Mouse (Mus musculus): ENCODE results near the gene Cdkal1. TPM values are rescaled to one million over a fixed set of nuclear protein-coding genes. Genes with fewer than 3 reads are reported as not detected.

The Cdkal1 gene
- polyA plus RNA-seq, 1 experiment: 4.4 TPM

- Histone ChIP-seq H3K36me3 (ENCODE audit: control insufficient read depth, insufficient read depth, low read length) (no peaks in the 10 kb centered on the region), H3K27me3 (replicated peaks; ENCODE audit: control insufficient read depth, insufficient read depth, low read length) (no peaks in the 10 kb centered on the region), H3K27ac (ENCODE audit: insufficient read depth, low read depth, low read length) (no peak overlapping the region), H3K4me1 (ENCODE audit: control insufficient read depth, insufficient read depth, low read length) (peaks cover 14% of the 10 kb centered on the region), H3K4me3 (ENCODE audit: insufficient read depth, low read depth, low read length) (no peak overlapping the region)
- peak; percentile 68 for DNase-seq
- WGBS: 37% methylated on average over 2 of the region's 2 CpGs
- TF ChIP-seq CTCF (conservative IDR thresholded peaks at IDR 0.05; ENCODE audit: insufficient read depth, insufficient read length, low read depth, low read length) (no peak), POLR2A (IDR thresholded peaks at IDR 0.05; ENCODE audit: low read depth, low read length) (no peak)
These were observed 255.8 kb downstream of the Cdkal1 start for GRCm38 (mm10) chr13:29599646-29600045.

GRCm38 (mm10) chr13:29596735-29597134, 258.7 kb downstream of the Cdkal1 start:
- Histone ChIP-seq H3K4me3 (ENCODE audit: insufficient read depth, low read depth, low read length) (no peak overlapping the region), H3K27ac (ENCODE audit: insufficient read depth, low read depth, low read length) (no peak overlapping the region), H3K4me1 (ENCODE audit: control insufficient read depth, insufficient read depth, low read length) (peaks cover 14% of the 10 kb centered on the region), H3K36me3 (ENCODE audit: control insufficient read depth, insufficient read depth, low read length) (no peaks in the 10 kb centered on the region), H3K27me3 (replicated peaks; ENCODE audit: control insufficient read depth, insufficient read depth, low read length) (no peaks in the 10 kb centered on the region)
- TF ChIP-seq CTCF (conservative IDR thresholded peaks at IDR 0.05; ENCODE audit: insufficient read depth, insufficient read length, low read depth, low read length) (no peak), POLR2A (IDR thresholded peaks at IDR 0.05; ENCODE audit: low read depth, low read length) (no peak)
- 60% methylated on average over 3 of the region's 3 CpGs for WGBS
- DNase-seq: no peak

- H3K4me3 ChIP-seq (ENCODE audit: insufficient read depth, low read depth, low read length): no peak overlapping the region
- WGBS: 98% methylated on average over 3 of the region's 3 CpGs
- no peak for DNase-seq
- no peaks in the 10 kb centered on the region for H3K4me1 ChIP-seq (ENCODE audit: control insufficient read depth, insufficient read depth, low read length)
- no peaks in the 10 kb centered on the region for H3K27me3 ChIP-seq (replicated peaks; ENCODE audit: control insufficient read depth, insufficient read depth, low read length)
- H3K27ac ChIP-seq (ENCODE audit: insufficient read depth, low read depth, low read length): no peak overlapping the region
- no peaks in the 10 kb centered on the region for H3K36me3 ChIP-seq (ENCODE audit: control insufficient read depth, insufficient read depth, low read length)
- TF ChIP-seq POLR2A (IDR thresholded peaks at IDR 0.05; ENCODE audit: low read depth, low read length) (no peak), CTCF (conservative IDR thresholded peaks at IDR 0.05; ENCODE audit: insufficient read depth, insufficient read length, low read depth, low read length) (no peak)
These were observed 262.4 kb downstream of the Cdkal1 start for GRCm38 (mm10) chr13:29593096-29593495.

GRCm38 (mm10) chr13:29590685-29591084, 264.8 kb downstream of the Cdkal1 start:
- DNase-seq: no peak
- Histone ChIP-seq H3K4me1 (ENCODE audit: control insufficient read depth, insufficient read depth, low read length) (no peaks in the 10 kb centered on the region), H3K27ac (ENCODE audit: insufficient read depth, low read depth, low read length) (no peak overlapping the region), H3K27me3 (replicated peaks; ENCODE audit: control insufficient read depth, insufficient read depth, low read length) (no peaks in the 10 kb centered on the region), H3K36me3 (ENCODE audit: control insufficient read depth, insufficient read depth, low read length) (no peaks in the 10 kb centered on the region), H3K4me3 (ENCODE audit: insufficient read depth, low read depth, low read length) (no peak overlapping the region)
- 89% methylated on average over 5 of the region's 5 CpGs for WGBS
- TF ChIP-seq POLR2A (IDR thresholded peaks at IDR 0.05; ENCODE audit: low read depth, low read length) (no peak), CTCF (conservative IDR thresholded peaks at IDR 0.05; ENCODE audit: insufficient read depth, insufficient read length, low read depth, low read length) (no peak)

DNA sequence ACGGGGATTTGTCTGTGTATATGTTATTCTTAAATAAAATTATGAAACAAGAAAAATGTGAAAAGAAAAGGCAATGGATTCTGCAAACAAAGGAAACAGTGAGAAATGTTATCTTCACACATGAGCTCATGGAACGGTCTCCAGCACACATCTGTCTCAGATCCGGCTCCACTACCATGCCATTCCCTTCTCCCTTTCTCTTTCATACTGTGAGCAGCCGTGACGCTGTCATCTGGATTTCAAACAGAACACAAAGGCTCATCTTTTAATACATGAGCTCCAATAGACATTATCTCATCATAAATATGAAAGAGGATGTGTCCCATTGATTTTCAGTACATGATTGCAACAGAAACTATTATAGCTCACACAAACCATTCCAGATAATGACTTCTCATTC, 265.3 kb downstream of the Cdkal1 start:
- no peak for DNase-seq
- no peak for TF ChIP-seq CTCF (conservative IDR thresholded peaks at IDR 0.05; ENCODE audit: insufficient read depth, insufficient read length, low read depth, low read length)
- no peak for TF ChIP-seq POLR2A (IDR thresholded peaks at IDR 0.05; ENCODE audit: low read depth, low read length)
- H3K27ac ChIP-seq (ENCODE audit: insufficient read depth, low read depth, low read length): no peak overlapping the region
- no peak overlapping the region for H3K4me3 ChIP-seq (ENCODE audit: insufficient read depth, low read depth, low read length)
- H3K4me1 ChIP-seq (ENCODE audit: control insufficient read depth, insufficient read depth, low read length): no peaks in the 10 kb centered on the region
- H3K36me3 ChIP-seq (ENCODE audit: control insufficient read depth, insufficient read depth, low read length): no peaks in the 10 kb centered on the region
- 96% methylated on average over 5 of the region's 5 CpGs for WGBS
- no peaks in the 10 kb centered on the region for H3K27me3 ChIP-seq (replicated peaks; ENCODE audit: control insufficient read depth, insufficient read depth, low read length)

GRCm38 (mm10) chr13:29588693-29589092, 266.8 kb downstream of the Cdkal1 start:
- 96% methylated on average over 4 of the region's 4 CpGs for WGBS
- no peaks in the 10 kb centered on the region for H3K4me1 ChIP-seq (ENCODE audit: control insufficient read depth, insufficient read depth, low read length)
- TF ChIP-seq POLR2A (IDR thresholded peaks at IDR 0.05; ENCODE audit: low read depth, low read length): no peak
- no peak for TF ChIP-seq CTCF (conservative IDR thresholded peaks at IDR 0.05; ENCODE audit: insufficient read depth, insufficient read length, low read depth, low read length)
- no peak for DNase-seq
- H3K36me3 ChIP-seq (ENCODE audit: control insufficient read depth, insufficient read depth, low read length): no peaks in the 10 kb centered on the region
- H3K4me3 ChIP-seq (ENCODE audit: insufficient read depth, low read depth, low read length): no peak overlapping the region
- H3K27ac ChIP-seq (ENCODE audit: insufficient read depth, low read depth, low read length): no peak overlapping the region
- H3K27me3 ChIP-seq (replicated peaks; ENCODE audit: control insufficient read depth, insufficient read depth, low read length): no peaks in the 10 kb centered on the region

DNA sequence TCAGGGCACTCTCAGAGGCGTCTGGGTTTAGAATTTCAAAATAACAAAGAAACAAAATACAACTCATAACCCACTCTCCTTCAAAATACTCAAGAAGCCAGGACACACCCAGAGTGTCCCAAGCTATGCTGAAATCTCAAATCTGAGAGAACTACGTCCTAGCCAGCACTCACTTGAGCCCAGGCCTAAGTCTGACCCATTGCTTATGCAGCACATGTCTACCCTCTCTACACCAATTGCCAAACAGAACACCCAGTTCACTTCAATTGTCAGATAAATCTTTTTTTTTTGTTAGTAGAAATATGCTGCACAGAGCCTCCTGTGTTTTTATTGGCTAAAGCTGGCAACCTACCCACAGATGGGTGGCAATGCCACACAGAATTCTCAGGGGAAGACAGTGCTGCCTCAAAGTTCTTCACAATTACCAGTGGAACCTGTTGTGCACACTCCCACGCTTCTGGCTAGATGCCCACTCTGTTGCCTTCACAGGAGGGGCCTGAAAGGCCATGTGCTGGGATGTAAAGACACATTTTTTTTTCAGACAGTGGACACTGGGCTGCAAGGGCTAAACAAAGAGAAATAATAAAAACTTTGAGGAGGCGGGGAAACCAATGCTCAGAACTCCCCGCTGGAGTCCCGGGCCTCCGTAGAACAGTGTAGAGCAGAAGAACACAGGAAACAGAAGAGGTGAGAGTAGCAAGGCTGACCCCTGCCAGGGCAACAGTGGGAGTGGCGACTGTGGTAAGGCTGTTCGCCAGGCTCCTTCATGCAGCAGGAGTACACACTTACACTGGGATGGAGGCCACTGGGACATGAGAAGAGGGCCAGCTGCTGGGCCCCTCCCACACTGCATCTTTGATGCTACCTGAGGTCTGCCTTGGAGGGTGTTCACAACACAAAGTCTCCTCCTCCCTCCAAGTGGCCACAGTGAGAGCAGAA, 273.4 kb downstream of the Cdkal1 start:
- Histone ChIP-seq H3K27me3 (replicated peaks; ENCODE audit: control insufficient read depth, insufficient read depth, low read length) (no peaks in the 10 kb centered on the region), H3K27ac (ENCODE audit: insufficient read depth, low read depth, low read length) (no peak overlapping the region), H3K4me3 (ENCODE audit: insufficient read depth, low read depth, low read length) (no peak overlapping the region), H3K4me1 (ENCODE audit: control insufficient read depth, insufficient read depth, low read length) (no peaks in the 10 kb centered on the region), H3K36me3 (ENCODE audit: control insufficient read depth, insufficient read depth, low read length) (no peaks in the 10 kb centered on the region)
- 74% methylated on average over 9 of the region's 9 CpGs for WGBS
- no peak for TF ChIP-seq CTCF (conservative IDR thresholded peaks at IDR 0.05; ENCODE audit: insufficient read depth, insufficient read length, low read depth, low read length)
- no peak for TF ChIP-seq POLR2A (IDR thresholded peaks at IDR 0.05; ENCODE audit: low read depth, low read length)
- DNase-seq: no peak
